Mouse (Mus musculus) cerebellum, adult 2 months (tissue): Measurements from ENCODE around the gene Bmpr1a.

Experiments
- CTCF ChIP-seq: fragments of 200-500 bp; IDR thresholded peaks from 2 replicates; pipeline ENCODE4 v1.5.1; 2011; ENCODE audit warnings: low read depth, mild to moderate bottlenecking, control low read depth, low read length, moderate library complexity, borderline replicate concordance; ENCODE audit not compliant: insufficient read depth
- POLR2A ChIP-seq: fragments of 200-500 bp; IDR thresholded peaks from 2 replicates; pipeline ENCODE4 v1.6.1; 2011; ENCODE audit warnings: low read length, control low read depth, borderline replicate concordance; ENCODE audit not compliant: insufficient read depth

GRCm38 (mm10) chr14:34504377-34504776 lies 1.2 kb upstream of the Bmpr1a start:
- TF ChIP-seq CTCF (no peak), POLR2A (no peak)
